In genomic region chr11:3290640-3291310, GRCm38 (mm10) we compare ENCODE assay signal across 8 mouse cellular contexts. TPM values are rescaled to one million over a fixed set of nuclear protein-coding genes. Genes with fewer than 3 reads are reported as not detected.
A peak's percentile ranks its signal among the peaks of the same experiment; 100 is the strongest.
DNase-seq lines count a peak whose midpoint lies in the region; ATAC-seq lines count a peak whose summit lies in the region.

No protein-coding gene starts in this region.

- H3K9me3 ChIP-seq in lung, embryonic 15.5 days, result no peaks in the 10 kb centered on the region

- no peaks in the 10 kb centered on the region for H3K27me3 ChIP-seq in lung, embryonic 15.5 days

- H3K4me2 ChIP-seq in lung, embryonic 15.5 days, result peak overlapping the region; percentile 96

- intact Hi-C loops in heart, postnatal 25 days (cut with DNase I), result loop anchor here (1.0 to 2.0 kb wide), 2 partner anchors 24 to 40 kb away; partner anchors contain the start of genes Drg1 and Pik3ip1

- peaks cover 26% of the 10 kb centered on the region for H3K36me3 ChIP-seq in lung, embryonic 15.5 days

- peak overlapping the region; percentile 90 for H3K4me3 ChIP-seq in lung, embryonic 15.5 days

- WGBS in lung, embryonic 15.5 days, result under 1% methylated on average over 50 of the region's 50 CpGs

- H3K9ac ChIP-seq in lung, embryonic 15.5 days, result peak overlapping the region; percentile 99

- peak overlapping the region; percentile 100 for H3K27ac ChIP-seq in lung, embryonic 15.5 days

- ATAC-seq in CD4-positive, CD25-positive, alpha-beta regulatory T cell, adult 4 months, result peak; percentile 16
- peak; percentile 65 for ATAC-seq in erythroblast, adult 5-6 weeks (replicated peaks; ENCODE audit: low FRiP score, poor library complexity, severe bottlenecking)
- no peak for ATAC-seq in lung, embryonic 15.5 days (ENCODE audit: borderline replicate concordance, extremely low read depth, low FRiP score, low TSS enrichment)

- H3K4me1 ChIP-seq in lung, embryonic 15.5 days, result peaks cover 44% of the 10 kb centered on the region

- peak; percentile 62 for DNase-seq in adrenal gland, postnatal 14 days
- DNase-seq in heart, postnatal 25 days (ENCODE audit: low spot score), result peak; percentile 19
- peak; percentile 63 to 79 for DNase-seq in layer of hippocampus, adult 8-10 months (ENCODE audit: low spot score in 2 of 2)
- DNase-seq in ovary, postnatal 36 days (ENCODE audit: low spot score), result peak; percentile 54
- peak; percentile 74 for DNase-seq in thymus, postnatal 25 days

RNA-seq across cellular contexts. Expression of gene Patz1, which starts 2.1 kb away (rescaled TPM):
- polyA plus RNA-seq in CD4-positive, CD25-positive, alpha-beta regulatory T cell, adult 4 months (2017; shearing (Covaris generic)), result 10 to 100 TPM; 14.2 to 17.7 TPM
- 31.6 and 38.3 TPM in 2 replicates for total RNA-seq in adrenal gland, postnatal 14 days (2021)
- 18.0 and 18.6 TPM in 2 replicates for total RNA-seq in erythroblast, adult 5-6 weeks (2015; ENCODE audit: low replicate concordance)
- 13.5 and 22.2 TPM in 2 replicates for total RNA-seq in erythroblast, adult 5-6 weeks (2017; ENCODE audit: low replicate concordance)
- 10 to 100 TPM; 25.6 to 26.4 TPM for total RNA-seq in heart, postnatal 25 days (2021)
- total RNA-seq in layer of hippocampus, adult 8-10 months (2022), result 10 to 100 TPM; 53.5 to 58.4 (median 56.7) TPM
- polyA plus RNA-seq in lung, embryonic 15.5 days (2015; fragmentation: Nextera tagmentation; extraction: Ambion mirVana), result 48.9 and 52.7 TPM in 2 replicates

RNA-seq across cellular contexts. Expression of gene Drg1, which starts 24.6 kb away (rescaled TPM):
- polyA plus RNA-seq in CD4-positive, CD25-positive, alpha-beta regulatory T cell, adult 4 months (2017; shearing (Covaris generic)), result 100 to 1,000 TPM; 175 to 190 TPM
- total RNA-seq in adrenal gland, postnatal 14 days (2021), result 93.9 and 95.9 TPM in 2 replicates
- 54.8 and 79.9 TPM in 2 replicates for total RNA-seq in erythroblast, adult 5-6 weeks (2015; ENCODE audit: low replicate concordance)
- total RNA-seq in erythroblast, adult 5-6 weeks (2017; ENCODE audit: low replicate concordance), result 66.1 and 97.9 TPM in 2 replicates
- total RNA-seq in heart, postnatal 25 days (2021), result 10 to 100 TPM; 58.0 to 65.0 TPM
- total RNA-seq in layer of hippocampus, adult 8-10 months (2022), result 100 to 1,000 TPM in 2 of 4 experiments, 10 to 100 TPM in 2; 89.3 to 113 (median 99.1) TPM
- polyA plus RNA-seq in lung, embryonic 15.5 days (2015; fragmentation: Nextera tagmentation; extraction: Ambion mirVana), result 251 and 257 TPM in 2 replicates

RNA-seq across cellular contexts. Expression of gene Pik3ip1, which starts 39.4 kb away (rescaled TPM):
- polyA plus RNA-seq in CD4-positive, CD25-positive, alpha-beta regulatory T cell, adult 4 months (2017; shearing (Covaris generic)), result 10 to 100 TPM; 54.8 to 78.5 TPM
- total RNA-seq in adrenal gland, postnatal 14 days (2021), result 11.1 and 24.2 TPM in 2 replicates
- total RNA-seq in erythroblast, adult 5-6 weeks (2015; ENCODE audit: low replicate concordance), result 0.77 and 2.9 TPM in 2 replicates
- 3.5 and 3.8 TPM in 2 replicates for total RNA-seq in erythroblast, adult 5-6 weeks (2017; ENCODE audit: low replicate concordance)
- 10 to 100 TPM; 39.4 to 42.4 TPM for total RNA-seq in heart, postnatal 25 days (2021)
- total RNA-seq in layer of hippocampus, adult 8-10 months (2022), result 10 to 100 TPM; 38.2 to 53.1 (median 46.4) TPM
- 10.8 and 11.0 TPM in 2 replicates for polyA plus RNA-seq in lung, embryonic 15.5 days (2015; fragmentation: Nextera tagmentation; extraction: Ambion mirVana)

Comparison
In these comparisons a context has a peak if more than half of its experiments do, and no peak if none do; other contexts are left out.
1. DNase-seq: peak in every context shown above with its lines; median percentile 74 in thymus, postnatal 25 days; 71 in layer of hippocampus, adult 8-10 months; 62 in adrenal gland, postnatal 14 days; 54 in ovary, postnatal 36 days; 19 in heart, postnatal 25 days.